Mouse (Mus musculus): Measurements from ENCODE around the gene Foxk2.

GRCm38 (mm10) chr11:121282911-121283310 is 23.1 kb downstream of the Foxk2 start:
- TF ChIP-seq POLR2A (IDR thresholded peaks at IDR 0.05; ENCODE audit: insufficient read length, low read depth), result no peak
- TF ChIP-seq TCF12 (IDR thresholded peaks at IDR 0.05; ENCODE audit: insufficient read depth, poor library complexity, severe bottlenecking), result no peak
- TF ChIP-seq MAX (IDR thresholded peaks at IDR 0.05; ENCODE audit: low read depth), result no peak
- no peak for TF ChIP-seq E2F4 (IDR thresholded peaks at IDR 0.05; ENCODE audit: insufficient read depth)
- no peak for TF ChIP-seq POLR2AphosphoS2 (IDR thresholded peaks at IDR 0.05; ENCODE audit: insufficient read length, low read depth)
